Mouse (Mus musculus): ENCODE results near the gene Ehd1. TPM values are rescaled to one million over a fixed set of nuclear protein-coding genes. Genes with fewer than 3 reads are reported as not detected.

Gene Ehd1
- total RNA-seq, 2 experiments from 2014 or later, result 104 to 106 TPM

DNA sequence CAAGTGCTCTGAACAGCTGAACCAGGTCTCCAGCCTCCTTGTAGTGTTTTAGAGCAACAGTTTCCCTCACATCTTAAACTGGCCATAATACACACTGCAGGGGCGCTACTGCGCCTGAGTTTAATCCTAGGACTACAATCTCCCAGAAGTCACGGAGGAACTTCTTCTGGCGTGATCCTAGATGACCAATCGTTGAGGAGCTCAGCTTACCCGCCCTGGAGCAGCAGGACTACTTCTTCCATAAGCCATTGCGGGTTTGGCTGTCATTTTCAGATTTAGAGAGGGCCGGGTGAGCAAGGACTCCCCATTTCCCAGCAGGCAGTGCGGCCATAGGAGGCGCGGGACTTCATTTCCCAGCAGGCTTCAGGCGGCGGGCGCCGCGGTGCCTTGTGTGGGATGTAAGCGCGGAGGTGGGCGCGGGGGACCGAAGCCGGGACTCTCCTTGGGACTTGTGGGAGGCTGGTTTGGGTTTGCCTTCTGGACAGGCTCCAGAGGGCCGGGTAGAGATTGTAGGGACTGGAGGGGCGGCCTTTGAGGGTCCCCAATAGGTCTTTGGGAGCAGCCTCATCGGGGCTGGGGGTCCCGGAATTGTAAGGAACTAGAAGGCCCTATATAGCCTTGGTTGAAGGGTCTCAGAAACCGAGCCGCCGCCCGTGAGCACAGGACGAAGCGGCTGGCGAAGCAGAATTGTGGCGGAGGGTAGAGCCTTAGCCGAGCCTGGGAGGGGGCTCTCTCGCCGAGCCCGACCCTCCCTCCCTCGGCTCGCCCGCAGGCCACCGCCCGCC, 58.3 kb downstream of the Ehd1 start, which contains the start of gene Men1:
Gene Men1, plus strand, starts transcription at position 307 of the 785 bp plus-strand sequence.
- DNase-seq, result peak; percentile 92

DNA sequence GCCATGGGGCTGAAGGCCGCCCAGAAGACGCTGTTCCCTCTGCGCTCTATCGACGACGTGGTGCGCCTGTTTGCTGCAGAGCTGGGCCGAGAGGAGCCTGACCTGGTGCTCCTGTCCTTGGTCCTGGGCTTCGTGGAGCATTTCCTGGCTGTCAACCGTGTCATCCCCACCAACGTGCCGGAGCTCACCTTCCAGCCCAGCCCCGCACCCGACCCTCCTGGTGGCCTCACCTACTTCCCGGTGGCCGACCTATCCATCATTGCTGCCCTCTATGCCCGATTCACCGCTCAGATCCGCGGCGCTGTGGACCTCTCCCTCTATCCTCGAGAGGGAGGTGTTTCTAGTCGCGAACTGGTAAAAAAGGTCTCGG, 58.9 kb downstream of the Ehd1 start:
- DNase-seq, result peak; percentile 46

DNA sequence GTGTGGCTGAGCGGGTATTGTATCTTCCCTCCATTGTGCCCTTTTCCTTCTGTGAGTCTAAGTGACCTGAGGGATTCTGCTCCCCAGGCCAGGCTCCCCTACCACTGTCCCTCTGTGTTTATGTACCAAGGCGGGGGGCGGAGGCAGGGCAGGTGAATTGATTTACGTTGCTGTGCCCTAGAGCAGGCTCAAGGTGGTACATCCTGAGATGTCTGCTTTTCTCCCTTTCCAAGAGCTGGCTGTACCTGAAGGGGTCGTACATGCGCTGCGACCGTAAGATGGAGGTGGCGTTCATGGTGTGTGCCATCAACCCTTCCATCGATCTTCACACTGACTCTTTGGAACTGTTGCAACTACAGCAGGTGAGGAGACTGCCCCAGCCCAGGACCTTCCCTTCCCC, 60.4 kb downstream of the Ehd1 start:
- no peak for DNase-seq

DNA sequence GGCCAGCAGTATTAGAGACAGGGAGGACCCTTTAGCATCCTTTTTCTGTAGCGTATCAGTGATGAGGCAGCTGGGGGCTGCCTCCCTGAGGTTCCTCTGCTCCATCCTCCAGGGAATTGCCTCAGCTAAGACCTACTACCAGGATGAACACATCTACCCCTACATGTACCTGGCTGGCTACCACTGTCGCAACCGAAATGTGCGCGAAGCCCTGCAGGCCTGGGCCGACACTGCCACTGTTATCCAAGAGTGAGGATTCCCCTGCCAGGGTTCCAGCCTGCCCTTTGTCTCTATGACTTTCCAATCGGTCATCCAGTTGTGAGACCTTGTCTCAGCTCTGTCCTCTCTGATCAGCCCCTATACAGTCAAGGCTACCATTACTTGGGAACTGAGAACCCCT, 61.6 kb downstream of the Ehd1 start:
- DNase-seq, result no peak

DNA sequence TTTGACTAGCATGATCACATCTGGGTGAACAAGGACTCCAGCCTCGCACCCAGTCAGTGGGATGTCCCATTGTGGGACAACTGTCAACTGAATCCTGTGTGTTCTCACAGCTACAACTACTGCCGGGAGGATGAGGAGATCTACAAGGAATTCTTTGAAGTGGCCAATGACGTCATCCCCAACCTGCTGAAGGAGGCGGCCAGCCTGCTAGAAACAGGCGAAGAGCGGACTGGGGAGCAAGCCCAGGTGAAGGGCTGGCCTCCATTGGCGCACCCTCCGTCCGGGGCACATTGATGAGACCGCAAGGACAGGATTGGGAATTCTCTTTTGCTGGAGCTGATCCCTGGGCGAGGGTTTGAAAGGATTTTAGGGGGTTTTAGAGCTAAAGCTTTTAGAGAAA, 62.2 kb downstream of the Ehd1 start:
- DNase-seq, result no peak

DNA sequence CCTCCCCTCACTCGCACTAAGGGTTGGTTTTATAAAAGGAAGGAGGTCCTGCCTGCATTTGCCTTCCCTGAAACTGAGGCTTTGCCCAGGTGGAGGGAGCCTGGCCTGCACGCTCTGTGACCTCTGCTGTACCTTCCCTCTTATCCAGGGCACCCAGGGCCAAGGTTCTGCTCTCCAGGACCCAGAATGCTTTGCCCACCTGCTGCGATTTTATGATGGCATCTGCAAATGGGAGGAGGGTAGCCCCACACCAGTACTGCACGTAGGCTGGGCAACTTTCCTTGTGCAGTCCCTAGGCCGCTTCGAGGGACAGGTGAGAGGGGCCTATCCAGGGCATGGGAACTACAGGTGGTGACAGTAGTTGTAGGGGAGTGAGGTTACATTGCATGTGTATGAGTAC, 62.7 kb downstream of the Ehd1 start:
- DNase-seq, result no peak

DNA sequence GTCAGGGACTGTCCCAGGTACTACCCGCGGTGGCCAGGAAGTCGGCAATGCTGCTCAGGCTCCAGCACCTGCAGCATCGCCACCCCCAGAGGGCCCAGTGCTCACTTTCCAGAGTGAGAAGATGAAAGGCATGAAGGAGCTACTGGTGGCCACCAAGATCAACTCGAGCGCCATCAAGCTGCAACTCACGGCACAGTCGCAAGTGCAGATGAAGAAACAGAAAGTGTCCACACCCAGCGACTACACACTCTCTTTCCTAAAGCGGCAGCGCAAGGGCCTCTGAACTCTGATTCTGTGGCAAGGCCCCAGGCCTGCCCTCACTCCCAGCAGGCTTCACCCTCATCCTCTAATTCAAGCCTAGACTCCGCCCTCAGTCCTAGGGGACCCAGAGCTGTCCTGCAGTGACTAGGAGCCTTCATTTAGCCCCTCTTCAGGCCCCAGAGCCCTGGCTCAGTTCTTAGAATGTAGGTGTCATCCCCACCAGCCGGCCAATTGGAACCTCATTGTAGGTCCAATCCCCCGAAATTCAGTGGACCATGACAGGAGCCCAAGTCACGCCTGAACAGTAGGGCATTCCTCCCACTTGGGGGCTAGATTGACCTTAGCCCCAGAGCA, 63.5 kb downstream of the Ehd1 start:
- DNase-seq, result peak; percentile 48

DNA sequence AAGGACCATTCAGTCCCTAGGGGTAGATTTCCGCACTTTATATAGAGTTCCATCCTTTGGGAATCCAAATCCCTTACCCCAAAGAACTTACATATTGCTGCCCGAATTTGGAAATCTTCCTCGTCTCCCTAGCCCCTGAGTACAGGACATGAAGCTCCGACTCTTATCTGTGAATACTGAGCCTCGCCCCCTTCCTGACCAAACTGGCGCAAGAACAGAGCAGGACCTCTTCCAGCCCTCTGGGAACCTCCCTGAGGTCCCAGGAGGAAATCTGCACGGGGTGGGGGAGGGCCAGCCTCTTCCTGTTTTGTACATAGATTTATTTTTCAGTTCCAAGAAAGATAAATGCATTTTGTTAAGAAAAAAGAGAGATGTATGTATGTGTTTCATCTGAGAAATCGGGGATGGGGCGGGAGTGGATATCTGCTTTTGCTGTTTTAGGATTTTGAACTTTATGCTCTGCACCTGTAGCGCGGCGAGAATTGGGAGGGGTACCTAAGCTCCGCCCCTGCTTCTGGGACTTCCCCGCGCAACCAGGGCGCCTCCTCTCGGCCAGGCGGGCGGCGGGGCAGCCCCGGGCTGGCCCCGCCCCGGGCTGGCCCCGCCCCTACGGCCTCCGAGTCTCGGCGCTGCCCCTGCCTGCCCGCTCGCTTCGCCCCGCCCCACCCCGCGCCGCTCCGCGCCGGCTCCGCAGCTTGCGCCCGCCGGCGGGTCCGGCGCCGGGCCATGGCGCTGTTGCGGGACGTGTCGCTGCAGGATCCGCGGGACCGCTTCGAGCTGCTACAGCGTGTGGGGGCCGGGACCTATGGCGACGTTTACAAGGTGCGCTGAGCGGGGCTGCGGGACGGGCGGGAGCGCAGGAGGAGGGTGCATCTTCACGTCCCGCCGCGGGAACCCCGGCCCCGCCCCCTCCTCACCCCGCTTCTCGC, 64.3 kb downstream of the Ehd1 start, which contains the start of gene Map4k2:
Gene Map4k2, plus strand, starts transcription at position 612 of the 929 bp plus-strand sequence.
- peak; percentile 95 for DNase-seq

DNA sequence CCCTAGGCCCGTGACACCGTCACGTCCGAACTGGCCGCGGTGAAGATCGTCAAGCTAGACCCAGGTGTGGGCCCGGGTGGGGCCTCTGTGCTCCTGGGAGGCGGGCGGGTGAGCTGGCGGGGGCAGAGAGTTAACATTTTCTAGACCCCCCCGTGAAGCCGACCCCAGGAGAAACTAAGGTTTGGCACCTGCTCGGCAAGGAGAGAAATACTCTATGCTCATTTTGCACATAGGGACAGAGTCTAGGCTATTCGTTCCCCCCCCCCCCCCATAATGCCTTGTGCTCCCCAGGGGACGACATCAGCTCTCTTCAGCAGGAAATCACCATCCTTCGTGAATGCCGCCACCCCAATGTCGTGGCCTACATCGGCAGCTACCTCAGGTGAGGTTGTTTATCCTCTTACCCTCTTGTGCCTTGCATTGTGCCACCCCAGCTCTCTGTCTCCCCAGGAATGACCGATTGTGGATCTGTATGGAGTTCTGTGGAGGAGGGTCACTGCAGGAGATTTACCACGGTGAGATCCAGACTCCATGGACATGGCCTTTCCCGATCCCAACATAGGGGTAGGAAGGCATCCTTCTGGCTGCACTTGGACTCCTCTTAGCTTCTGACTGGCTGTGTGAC, 65.0 kb downstream of the Ehd1 start:
- no peak for DNase-seq

DNA sequence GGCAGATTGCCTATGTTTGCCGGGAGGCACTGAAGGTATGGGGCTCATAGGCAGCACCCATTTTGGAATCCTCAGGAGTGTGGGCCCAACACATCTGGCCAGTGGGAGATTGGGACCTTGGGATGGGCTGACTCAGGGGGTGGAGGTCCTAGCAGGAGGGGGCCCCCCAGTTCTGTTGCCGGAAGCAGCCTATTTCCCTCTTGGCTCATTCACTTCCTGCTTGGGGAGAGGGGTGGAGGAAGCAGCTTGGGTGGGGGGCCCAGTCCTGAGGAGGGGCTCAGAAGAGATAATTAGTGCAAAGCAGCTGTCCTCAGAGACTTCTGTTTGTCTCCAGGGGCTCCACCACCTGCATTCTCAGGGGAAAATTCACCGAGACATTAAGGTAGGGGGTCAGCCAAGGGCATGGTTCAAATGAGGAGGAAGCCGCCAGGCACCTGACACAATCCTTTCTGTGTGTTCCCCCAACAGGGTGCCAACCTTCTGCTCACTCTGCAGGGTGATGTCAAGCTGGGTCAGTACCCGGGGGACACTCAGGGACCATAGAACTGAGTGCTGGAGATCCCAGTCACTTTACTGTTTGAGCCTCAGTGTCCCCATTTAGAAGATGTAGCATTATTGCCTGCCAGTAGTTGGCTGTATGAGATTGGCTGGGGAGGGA, 65.9 kb downstream of the Ehd1 start:
- no peak for DNase-seq

DNA sequence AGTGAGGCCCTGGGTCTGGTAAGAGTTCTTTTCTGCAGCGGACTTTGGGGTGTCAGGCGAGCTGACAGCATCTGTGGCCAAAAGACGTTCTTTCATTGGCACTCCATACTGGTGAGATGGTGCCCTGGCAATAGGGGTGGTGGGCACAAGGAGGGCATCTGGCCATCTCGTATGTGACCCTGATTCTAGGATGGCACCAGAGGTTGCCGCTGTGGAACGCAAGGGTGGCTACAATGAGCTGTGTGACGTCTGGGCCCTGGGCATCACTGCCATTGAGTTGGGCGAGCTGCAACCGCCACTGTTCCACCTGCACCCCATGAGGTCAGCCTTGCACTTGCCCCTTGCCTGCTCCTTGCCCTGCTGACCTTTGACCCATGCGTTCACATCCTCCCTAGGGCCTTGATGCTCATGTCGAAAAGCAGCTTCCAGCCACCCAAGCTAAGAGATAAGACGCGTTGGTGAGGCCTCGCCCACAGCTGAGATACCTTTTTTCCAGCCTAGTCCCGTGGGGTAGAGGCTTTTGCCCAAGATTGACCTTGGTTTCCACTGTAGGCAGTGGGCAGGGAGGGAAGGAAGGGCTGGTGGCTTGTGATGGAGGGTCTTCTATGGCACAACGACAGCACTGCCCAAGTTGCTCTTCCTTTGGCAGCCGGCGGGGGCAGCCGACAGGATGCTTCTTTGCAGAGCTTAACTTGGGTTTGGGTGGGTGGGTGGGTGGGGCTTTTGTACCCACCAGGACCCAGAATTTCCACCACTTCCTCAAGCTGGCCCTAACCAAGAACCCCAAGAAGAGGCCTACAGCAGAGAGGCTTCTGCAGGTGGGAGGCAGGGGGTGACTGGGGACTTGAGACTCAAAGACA, 66.8 kb downstream of the Ehd1 start:
- no peak for DNase-seq

DNA sequence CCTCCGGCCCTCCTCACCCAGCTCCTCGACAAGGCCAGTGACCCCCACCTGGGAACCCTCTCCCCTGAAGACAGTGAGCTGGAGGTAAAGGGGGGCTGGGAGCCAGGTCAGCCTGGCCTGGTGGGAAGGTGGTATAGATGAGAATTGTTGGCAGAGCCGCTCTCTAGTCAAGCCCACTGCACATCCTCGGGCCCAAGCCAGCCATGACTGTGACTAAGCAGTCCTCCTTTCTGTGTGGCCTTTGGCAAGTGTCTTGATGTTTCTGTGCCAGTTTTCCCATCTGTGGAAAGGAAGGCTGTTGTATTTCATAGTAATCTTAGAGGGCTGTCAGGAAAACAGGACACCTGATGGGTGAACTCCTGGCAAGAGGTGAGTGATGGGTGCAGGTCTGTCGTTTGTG, 67.5 kb downstream of the Ehd1 start:
- no peak for DNase-seq

DNA sequence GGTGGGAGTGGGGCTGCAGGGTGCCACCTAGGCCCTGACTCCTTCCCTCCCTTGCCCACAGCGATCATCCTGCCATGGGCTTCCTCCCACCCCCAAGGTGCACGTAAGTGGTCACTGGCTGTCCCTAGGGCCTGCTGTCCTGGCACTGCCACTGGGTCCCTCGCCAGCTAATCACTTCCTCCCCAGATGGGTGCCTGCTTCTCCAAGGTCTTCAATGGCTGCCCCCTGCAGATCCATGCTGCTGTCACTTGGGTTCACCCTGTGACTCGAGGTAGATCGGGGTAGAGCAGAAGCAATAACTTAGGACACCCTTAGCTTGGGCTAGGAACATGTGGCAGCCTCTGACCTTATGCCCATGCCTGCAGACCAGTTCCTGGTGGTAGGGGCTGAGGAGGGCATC, 69.5 kb downstream of the Ehd1 start:
- DNase-seq, result no peak

DNA sequence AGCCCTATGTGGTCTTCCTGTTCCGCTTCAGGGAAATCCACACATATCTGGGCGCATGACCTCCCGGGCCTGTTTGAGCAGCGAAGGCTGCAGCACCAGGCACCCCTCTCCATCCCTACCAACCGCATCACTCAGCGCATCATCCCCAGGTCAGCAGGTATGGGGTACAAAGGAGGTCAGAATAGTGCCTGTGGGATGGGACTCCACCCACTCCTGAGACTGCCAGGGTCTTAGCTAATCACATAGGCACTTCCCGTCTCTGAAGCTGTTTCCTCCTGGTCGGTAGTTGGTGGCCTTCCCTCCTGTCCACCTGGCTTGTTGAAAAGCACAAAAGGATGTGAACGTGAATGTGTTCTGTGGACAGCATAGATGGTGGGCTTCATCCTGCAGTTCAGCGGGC, 70.1 kb downstream of the Ehd1 start:
- DNase-seq, result no peak

DNA sequence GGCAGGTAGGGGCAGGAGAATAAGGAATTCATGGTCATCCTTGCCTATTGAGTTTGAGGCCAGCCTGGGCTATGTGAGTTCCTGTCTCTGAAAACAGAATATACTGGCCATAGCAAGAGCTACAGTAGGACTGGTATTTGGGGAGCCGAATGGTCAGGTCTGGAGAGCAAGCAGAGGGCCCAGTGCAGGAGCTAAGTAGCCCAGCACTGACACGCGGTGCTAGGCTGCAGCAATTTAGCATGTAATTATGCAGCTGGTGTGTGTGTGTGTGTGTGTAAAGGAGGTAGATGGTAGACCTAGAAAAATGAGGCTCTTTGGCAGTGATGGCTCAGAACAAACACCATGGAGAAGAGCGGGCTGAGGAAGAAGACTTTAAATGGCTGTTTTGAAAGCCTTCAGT, 71.1 kb downstream of the Ehd1 start:
- DNase-seq, result no peak

DNA sequence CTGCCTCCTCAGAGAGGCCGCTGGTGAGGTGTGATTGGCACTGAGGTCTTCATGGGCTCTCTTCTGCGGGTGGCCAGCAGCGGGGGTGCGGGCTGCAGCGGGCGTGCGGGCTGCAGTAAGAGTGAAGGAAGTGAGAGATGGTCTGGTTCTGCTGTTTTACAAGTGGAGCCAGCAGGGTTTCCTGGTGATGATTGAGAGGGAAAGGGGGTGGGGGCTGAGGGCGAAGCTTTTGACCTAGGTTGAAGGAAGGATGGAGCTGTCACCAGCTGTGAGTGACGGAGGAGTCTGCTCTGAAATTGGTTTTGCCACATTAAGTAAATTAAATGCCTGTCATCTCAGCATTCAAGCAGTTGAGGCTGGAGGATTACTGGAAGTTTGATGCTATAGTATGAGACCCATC, 72.2 kb downstream of the Ehd1 start:
- no peak for DNase-seq

DNA sequence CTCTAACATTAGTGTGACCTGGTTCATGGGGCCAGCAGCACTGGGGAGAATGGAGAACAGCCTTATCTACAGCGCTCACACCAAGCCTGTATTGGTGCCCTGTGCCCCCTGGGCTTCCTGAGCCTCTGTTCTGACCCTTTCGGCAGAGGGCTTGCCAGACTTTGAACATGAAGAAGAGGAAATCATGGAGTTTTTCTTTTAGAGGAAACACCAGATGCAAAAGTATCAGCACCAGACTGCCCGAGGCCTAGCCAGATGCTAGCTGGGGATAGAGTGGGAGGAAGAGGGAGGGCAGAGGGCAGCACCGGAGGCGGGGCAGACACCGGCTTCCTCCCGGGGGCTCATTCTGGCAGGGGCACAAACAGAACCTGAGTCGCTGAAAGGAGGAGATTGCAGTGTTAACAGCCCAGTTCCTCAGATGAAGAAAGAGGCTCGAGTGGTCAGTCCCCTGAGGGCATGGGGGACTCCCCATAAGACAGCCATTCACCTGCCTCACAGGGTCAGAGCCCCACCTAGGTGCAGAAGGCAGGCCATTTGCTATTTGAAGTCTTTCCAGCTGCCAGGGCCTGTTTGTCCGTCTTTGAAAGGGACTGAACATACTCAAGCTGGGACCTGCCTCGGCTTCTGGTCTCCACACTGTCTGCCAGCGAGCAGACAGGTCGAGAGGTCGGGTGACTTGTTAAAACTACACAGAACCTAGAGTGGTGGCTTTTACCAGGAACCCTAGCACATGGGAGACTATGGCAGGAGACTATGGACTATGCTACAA, 72.9 kb downstream of the Ehd1 start:
- DNase-seq, result no peak
